ENCODE assay signal across 8 mouse cellular contexts in the genomic region with DNA sequence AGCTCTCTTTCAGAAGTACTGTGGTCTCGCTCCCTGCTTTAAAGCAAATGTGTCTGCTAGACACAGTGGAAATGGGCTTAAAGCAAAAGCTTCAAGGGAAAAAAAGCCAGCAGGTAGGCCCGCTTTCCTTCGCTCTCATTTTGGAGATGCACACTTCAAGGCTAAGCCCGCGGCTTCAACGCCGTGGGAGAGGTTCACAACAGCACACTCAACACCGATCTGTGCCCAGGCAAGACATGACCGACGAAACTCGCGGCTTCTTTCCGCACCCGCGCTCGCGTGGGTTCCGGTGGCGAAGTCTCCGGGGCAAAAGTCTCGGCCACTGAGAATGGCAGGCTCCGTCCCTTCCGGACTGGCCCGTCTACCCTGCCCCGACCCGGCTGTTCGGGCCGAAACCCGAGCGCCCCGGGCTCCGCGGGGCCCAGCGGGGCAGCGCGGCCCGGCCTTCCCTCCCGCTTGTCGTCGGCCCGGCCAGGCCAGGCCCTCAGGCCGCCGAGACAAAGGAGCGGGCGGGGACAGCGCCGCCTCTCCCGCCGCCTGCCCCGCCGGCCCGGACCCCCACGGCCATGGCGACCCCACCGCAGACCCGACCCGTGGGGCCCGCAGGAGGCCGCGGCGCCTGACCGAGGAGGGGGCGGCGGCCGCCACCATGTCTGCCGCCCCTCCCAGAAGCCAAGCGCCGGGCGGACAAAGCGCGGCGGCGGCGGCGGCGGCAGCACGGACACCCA. TPM values are rescaled to one million over a fixed set of nuclear protein-coding genes. Genes with fewer than 3 reads are reported as not detected.
DNase-seq lines count a peak whose midpoint lies in the region; ATAC-seq and TF ChIP-seq lines count a peak whose summit lies in the region.

No protein-coding gene starts in this region.

- peaks cover 95% of the 10 kb centered on the region for H3K79me2 ChIP-seq in C2C12 (ENCODE audit: control insufficient read depth, insufficient read depth)

- TF ChIP-seq POLR2A in lung, adult 2 months (IDR thresholded peaks at IDR 0.05; ENCODE audit: borderline replicate concordance, extremely low read depth, low read depth, low read length) = peak; percentile 65; the same call in 1 of the 2 replicates

- peak; percentile 68 for DNase-seq in adipocyte (ENCODE audit: low spot score)
- DNase-seq in kidney, postnatal 14 days = peak; percentile 59
- peak; percentile 75 for DNase-seq in lung, adult 2 months
- DNase-seq in thymus, adult 18-20 months = peak; percentile 48 to 53

- WGBS in embryonic facial prominence, embryonic 15.5 days = under 1% methylated on average over 66 of the region's 77 CpGs
- WGBS in heart, embryonic 13.5 days = under 1% methylated on average over 76 of the region's 77 CpGs
- WGBS in lung, adult 2 months = under 1% methylated on average over 77 of the region's 77 CpGs
- 2% methylated on average over 76 of the region's 77 CpGs for WGBS in neural tube, embryonic 13.5 days

- H3ac ChIP-seq in C2C12 (ENCODE audit: control insufficient read depth, insufficient read length, low read depth) = peak overlapping the region; percentile 84

- no peaks in the 10 kb centered on the region for H3K27me3 ChIP-seq in C2C12 (ENCODE audit: control insufficient read depth, insufficient read depth, insufficient read length)
- no peaks in the 10 kb centered on the region for H3K27me3 ChIP-seq in embryonic facial prominence, embryonic 15.5 days
- no peaks in the 10 kb centered on the region for H3K27me3 ChIP-seq in heart, embryonic 13.5 days (replicated peaks)
- no peaks in the 10 kb centered on the region for H3K27me3 ChIP-seq in neural tube, embryonic 13.5 days

- H3K27ac ChIP-seq in embryonic facial prominence, embryonic 15.5 days (replicated peaks) = peak overlapping the region; percentile 100
- peak overlapping the region; percentile 100 for H3K27ac ChIP-seq in heart, embryonic 13.5 days (replicated peaks)
- H3K27ac ChIP-seq in neural tube, embryonic 13.5 days (replicated peaks) = peak overlapping the region; percentile 100

- no peak for TF ChIP-seq CTCF in C2C12 (IDR thresholded peaks at IDR 0.05; ENCODE audit: control insufficient read depth, insufficient read depth, insufficient read length)
- no peak for TF ChIP-seq CTCF in lung, adult 2 months (IDR thresholded peaks at IDR 0.05; ENCODE audit: insufficient read depth, low read length)

- H3K4me1 ChIP-seq in embryonic facial prominence, embryonic 15.5 days = peaks cover 20% of the 10 kb centered on the region
- H3K4me1 ChIP-seq in heart, embryonic 13.5 days = peaks cover 44% of the 10 kb centered on the region
- H3K4me1 ChIP-seq in lung, adult 2 months (ENCODE audit: control insufficient read depth, insufficient read depth, low read length) = peaks cover 5% of the 10 kb centered on the region
- peaks cover 46% of the 10 kb centered on the region for H3K4me1 ChIP-seq in neural tube, embryonic 13.5 days (replicated peaks)

- peak; percentile 58 for ATAC-seq in embryonic facial prominence, embryonic 15.5 days (ENCODE audit: insufficient number of reproducible peaks, low FRiP score, low TSS enrichment, low read depth)
- peak; percentile 71 for ATAC-seq in heart, embryonic 13.5 days (ENCODE audit: extremely low read depth, insufficient number of reproducible peaks, low FRiP score, low TSS enrichment)
- ATAC-seq in neural tube, embryonic 13.5 days (ENCODE audit: low read depth) = peak; percentile 54

- peak overlapping the region; percentile 67 for H3K4me2 ChIP-seq in embryonic facial prominence, embryonic 15.5 days (replicated peaks)
- peak overlapping the region; percentile 85 for H3K4me2 ChIP-seq in heart, embryonic 13.5 days
- peak overlapping the region; percentile 90 for H3K4me2 ChIP-seq in neural tube, embryonic 13.5 days

- H3K9me3 ChIP-seq in embryonic facial prominence, embryonic 15.5 days (replicated peaks) = no peaks in the 10 kb centered on the region
- no peaks in the 10 kb centered on the region for H3K9me3 ChIP-seq in heart, embryonic 13.5 days
- H3K9me3 ChIP-seq in neural tube, embryonic 13.5 days = no peaks in the 10 kb centered on the region

- H3K79me3 ChIP-seq in C2C12 (ENCODE audit: low read depth) = peaks cover 84% of the 10 kb centered on the region

- peak overlapping the region; percentile 81 for H3K4me3 ChIP-seq in C2C12 (ENCODE audit: insufficient read depth, poor library complexity, severe bottlenecking)
- peak overlapping the region; percentile 66 for H3K4me3 ChIP-seq in embryonic facial prominence, embryonic 15.5 days (replicated peaks)
- H3K4me3 ChIP-seq in heart, embryonic 13.5 days = peak overlapping the region; percentile 97
- peak overlapping the region; percentile 71 for H3K4me3 ChIP-seq in lung, adult 2 months (replicated peaks; ENCODE audit: extremely low read depth, low read depth, low read length)
- H3K4me3 ChIP-seq in neural tube, embryonic 13.5 days = peak overlapping the region; percentile 99

- H3K36me3 ChIP-seq in C2C12 (ENCODE audit: control insufficient read depth, insufficient read depth) = peaks cover 8% of the 10 kb centered on the region
- H3K36me3 ChIP-seq in embryonic facial prominence, embryonic 15.5 days = peaks cover 5% of the 10 kb centered on the region; the same call in 1 of the 2 replicates
- peaks cover 13% of the 10 kb centered on the region for H3K36me3 ChIP-seq in heart, embryonic 13.5 days
- H3K36me3 ChIP-seq in neural tube, embryonic 13.5 days = peaks cover 9% of the 10 kb centered on the region; the same call in 1 of the 2 replicates

- peak overlapping the region; percentile 97 for H3K9ac ChIP-seq in embryonic facial prominence, embryonic 15.5 days
- peak overlapping the region; percentile 97 for H3K9ac ChIP-seq in heart, embryonic 13.5 days
- peak overlapping the region; percentile 99 for H3K9ac ChIP-seq in neural tube, embryonic 13.5 days

TF ChIP-seq in C2C12, 6 proteins besides CTCF, POLR2A, EP300 and RAD21:
- TF ChIP-seq CEBPB (IDR thresholded peaks at IDR 0.05; ENCODE audit: low read depth) = no peak
- TF ChIP-seq MAX (IDR thresholded peaks at IDR 0.05) = no peak
- TF ChIP-seq MYOD1 (IDR thresholded peaks at IDR 0.05; ENCODE audit: control insufficient read depth, insufficient read length, low read depth) = no peak
- no peak for TF ChIP-seq MYOG (IDR thresholded peaks at IDR 0.05; ENCODE audit: control insufficient read depth, extremely low read depth, insufficient read length)
- TF ChIP-seq FOSL1 (IDR thresholded peaks at IDR 0.05; ENCODE audit: insufficient read depth, low read length, poor library complexity, severe bottlenecking) = no peak
- TF ChIP-seq USF1 (IDR thresholded peaks at IDR 0.05; ENCODE audit: low read depth) = no peak

RNA-seq across cellular contexts. Expression of gene Gabpb1, which starts 1.5 kb away (rescaled TPM):
- polyA plus RNA-seq in C2C12 (2012; fragmentation: generic; extraction: Trizol) = 13.5 TPM
- polyA plus RNA-seq in embryonic facial prominence, embryonic 15.5 days (2015; fragmentation: Nextera tagmentation; extraction: Ambion mirVana) = 41.3 and 41.6 TPM in 2 replicates
- polyA plus RNA-seq in heart, embryonic 13.5 days (2015; fragmentation: Nextera tagmentation; extraction: Ambion mirVana) = 31.3 and 31.6 TPM in 2 replicates
- polyA plus RNA-seq in lung, adult 2 months (2012; rRNA removed) = 7.1 and 11.6 TPM in 2 replicates
- 47.9 and 55.3 TPM in 2 replicates for polyA plus RNA-seq in neural tube, embryonic 13.5 days (2015; fragmentation: Nextera tagmentation; extraction: Ambion mirVana)

RNA-seq across cellular contexts. Expression of gene Usp8, which starts 32.5 kb away (rescaled TPM):
- polyA plus RNA-seq in C2C12 (2012; fragmentation: generic; extraction: Trizol) = 13.8 TPM
- 38.9 and 41.5 TPM in 2 replicates for polyA plus RNA-seq in embryonic facial prominence, embryonic 15.5 days (2015; fragmentation: Nextera tagmentation; extraction: Ambion mirVana)
- 26.7 and 28.4 TPM in 2 replicates for polyA plus RNA-seq in heart, embryonic 13.5 days (2015; fragmentation: Nextera tagmentation; extraction: Ambion mirVana)
- polyA plus RNA-seq in lung, adult 2 months (2012; rRNA removed) = 22.9 and 23.9 TPM in 2 replicates
- polyA plus RNA-seq in neural tube, embryonic 13.5 days (2015; fragmentation: Nextera tagmentation; extraction: Ambion mirVana) = 31.5 and 35.7 TPM in 2 replicates

RNA-seq across cellular contexts. Expression of gene Hdc, which starts 55.5 kb away (rescaled TPM):
- 0.13 TPM for polyA plus RNA-seq in C2C12 (2012; fragmentation: generic; extraction: Trizol)
- polyA plus RNA-seq in embryonic facial prominence, embryonic 15.5 days (2015; fragmentation: Nextera tagmentation; extraction: Ambion mirVana) = 129 and 142 TPM in 2 replicates
- polyA plus RNA-seq in heart, embryonic 13.5 days (2015; fragmentation: Nextera tagmentation; extraction: Ambion mirVana) = 3.8 and 4.2 TPM in 2 replicates
- polyA plus RNA-seq in lung, adult 2 months (2012; rRNA removed) = 59.1 and 75.3 TPM in 2 replicates
- polyA plus RNA-seq in neural tube, embryonic 13.5 days (2015; fragmentation: Nextera tagmentation; extraction: Ambion mirVana) = 0.15 and 0.58 TPM in 2 replicates

Comparison
In these comparisons a context has a peak if more than half of its experiments do, and no peak if none do; other contexts are left out.
1. Peak in every context shown above with its lines: DNase-seq, ATAC-seq, H3K4me3 ChIP-seq and H3K27ac ChIP-seq.
2. RNA of gene Hdc, which starts 55.5 kb away (polyA plus RNA-seq): 129 to 142 TPM in embryonic facial prominence, embryonic 15.5 days and 59.1 to 75.3 TPM in lung, adult 2 months; 3.8 to 4.2 TPM in heart, embryonic 13.5 days, 0.15 to 0.58 TPM in neural tube, embryonic 13.5 days and 0.13 TPM in C2C12 (single experiment); every median in the first group is over 10 times any median in the second.